Mouse (Mus musculus): ENCODE data around the gene Zdhhc20. TPM values are rescaled to one million over a fixed set of nuclear protein-coding genes. Genes with fewer than 3 reads are reported as not detected.
"Not testable (repeated sequence)": the region's sequence is repeated elsewhere in the genome, so short reads cannot be mapped to it uniquely, and the experiment has no call there.

The Zdhhc20 gene
- polyA plus RNA-seq, 1 experiment from 2014 or later, result 48.9 TPM

DNA sequence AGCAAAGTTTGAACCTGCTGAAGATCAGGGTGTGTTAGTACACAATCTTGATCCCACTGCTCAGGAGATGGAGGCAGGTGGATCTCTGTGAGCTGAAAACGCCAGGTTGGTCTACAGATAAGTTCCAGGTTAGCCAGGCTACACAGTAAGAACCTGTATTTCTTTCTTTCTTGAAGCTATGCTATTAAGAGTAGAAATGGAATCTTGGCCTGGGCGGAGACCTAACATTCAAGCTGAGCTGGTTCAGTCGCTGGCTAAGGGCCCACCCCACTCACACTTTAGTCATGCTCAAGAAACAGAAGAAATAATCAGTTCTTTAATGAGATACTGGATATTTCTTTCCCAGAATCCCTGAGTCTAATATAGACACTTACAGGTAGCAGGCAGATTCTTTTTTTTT is 6.7 kb downstream of the Zdhhc20 start:
- 92% methylated on average over 3 of the region's 3 CpGs for WGBS
- Histone ChIP-seq H3K4me1 (replicated peaks) (peaks cover 33% of the 10 kb centered on the region), H3K27me3 (no peaks in the 10 kb centered on the region), H3K4me2 (no peak overlapping the region), H3K27ac (replicated peaks) (no peak overlapping the region), H3K9me3 (no peaks in the 10 kb centered on the region), H3K36me3 (no peaks in the 10 kb centered on the region), H3K4me3 (no peak overlapping the region), H3K9ac (no peak overlapping the region)
- no peak for ATAC-seq (ENCODE audit: low read depth)

DNA sequence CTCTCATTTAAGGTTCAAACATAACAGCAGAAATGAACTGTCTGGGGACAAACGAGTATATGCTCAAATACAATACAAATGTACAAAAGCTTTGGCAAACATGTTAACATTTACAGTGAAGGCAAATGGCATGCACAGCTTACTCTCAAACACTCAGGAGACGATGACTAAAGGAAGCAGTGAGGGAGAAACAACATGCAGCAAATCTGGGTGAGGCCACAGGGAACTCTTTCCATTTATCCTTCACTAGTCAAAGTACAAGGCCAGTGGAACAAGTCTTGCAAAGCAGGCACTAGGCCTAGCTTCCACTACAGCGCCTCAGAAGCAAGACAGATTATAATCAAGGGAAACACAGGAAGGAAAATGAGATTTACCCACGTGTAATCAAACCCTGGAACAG is 7.4 kb downstream of the Zdhhc20 start:
- no peak overlapping the region for H3K9ac ChIP-seq
- no peaks in the 10 kb centered on the region for H3K27me3 ChIP-seq
- 73% methylated on average over 4 of the region's 4 CpGs for WGBS
- no peaks in the 10 kb centered on the region for H3K9me3 ChIP-seq
- no peak for ATAC-seq (ENCODE audit: low read depth)
- no peaks in the 10 kb centered on the region for H3K36me3 ChIP-seq
- H3K4me2 ChIP-seq, result no peak overlapping the region
- H3K4me1 ChIP-seq (replicated peaks), result peaks cover 27% of the 10 kb centered on the region
- no peak overlapping the region for H3K4me3 ChIP-seq
- no peak overlapping the region for H3K27ac ChIP-seq (replicated peaks)

DNA sequence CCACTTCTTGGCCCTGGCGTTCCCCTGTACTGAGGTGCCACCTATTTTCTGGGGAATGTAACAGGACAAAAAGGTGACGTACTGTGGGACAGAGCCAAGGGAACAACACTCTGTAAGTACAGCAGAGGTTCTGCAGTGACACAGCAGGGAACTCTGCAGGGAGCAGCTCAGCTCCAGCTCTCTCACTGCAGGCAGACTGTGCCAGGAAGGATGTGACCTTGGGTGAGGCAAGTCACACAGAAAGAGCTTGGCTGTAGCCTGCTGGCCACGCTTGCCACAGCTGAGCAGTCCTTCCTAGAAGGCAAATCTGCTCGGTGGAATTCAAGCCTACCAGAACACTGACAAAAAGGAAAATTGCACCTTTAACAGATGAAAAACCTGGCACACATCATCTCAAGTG is 8.3 kb downstream of the Zdhhc20 start:
- Histone ChIP-seq H3K9me3 (no peaks in the 10 kb centered on the region), H3K9ac (no peak overlapping the region), H3K27me3 (no peaks in the 10 kb centered on the region), H3K4me3 (no peak overlapping the region), H3K4me2 (no peak overlapping the region), H3K27ac (replicated peaks) (peak overlapping the region; percentile 14; the same call in 1 of the 2 replicates), H3K36me3 (no peaks in the 10 kb centered on the region), H3K4me1 (replicated peaks) (peaks cover 19% of the 10 kb centered on the region)
- 58% methylated on average over 4 of the region's 4 CpGs for WGBS
- no peak for ATAC-seq (ENCODE audit: low read depth)

DNA sequence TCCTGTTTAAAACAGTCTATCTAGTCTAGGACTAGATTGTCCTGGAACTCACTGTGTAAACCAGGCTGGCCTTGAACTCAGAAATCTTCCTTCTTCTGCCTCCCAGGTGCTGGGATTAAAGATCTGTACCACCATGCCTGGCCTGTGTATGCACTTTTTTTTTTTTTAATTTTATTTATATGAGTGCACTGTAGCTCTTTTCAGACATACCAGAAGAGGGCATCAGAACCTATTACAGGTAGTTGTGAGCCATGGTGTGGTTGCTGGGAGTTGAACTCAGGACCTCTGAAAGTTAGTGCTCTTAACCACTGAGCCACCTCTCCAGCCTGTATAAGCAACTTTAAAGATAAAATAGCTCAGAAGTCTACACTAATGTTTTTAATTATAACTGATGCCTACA is 9.0 kb downstream of the Zdhhc20 start:
- Histone ChIP-seq H3K4me2 (no peak overlapping the region), H3K9me3 (no peaks in the 10 kb centered on the region), H3K36me3 (no peaks in the 10 kb centered on the region), H3K27me3 (no peaks in the 10 kb centered on the region), H3K4me3 (no peak overlapping the region), H3K9ac (no peak overlapping the region), H3K4me1 (replicated peaks) (peaks cover 19% of the 10 kb centered on the region), H3K27ac (replicated peaks) (no peak overlapping the region)
- ATAC-seq (ENCODE audit: low read depth), result no peak

DNA sequence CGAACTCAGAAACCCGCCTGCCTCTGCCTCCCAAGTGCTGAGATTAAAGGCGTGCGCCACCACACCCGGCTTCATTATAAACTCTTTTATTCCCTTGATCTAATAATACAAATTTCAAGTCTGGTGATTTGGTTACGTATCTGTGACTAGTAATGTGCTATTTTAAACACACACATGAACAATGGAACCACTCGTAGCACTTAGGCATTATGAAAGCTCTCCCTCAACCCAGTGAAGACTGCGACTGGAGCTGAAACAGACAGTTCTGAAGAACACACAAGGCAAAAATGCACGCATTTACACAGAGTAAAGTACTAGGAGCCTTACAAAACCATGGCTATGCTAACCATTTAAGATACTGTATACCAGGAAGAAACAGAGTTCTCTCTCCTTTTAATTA is 12.2 kb downstream of the Zdhhc20 start:
- Histone ChIP-seq H3K4me1 (replicated peaks) (peaks cover 13% of the 10 kb centered on the region), H3K36me3 (peaks cover 15% of the 10 kb centered on the region), H3K27me3 (no peaks in the 10 kb centered on the region), H3K27ac (replicated peaks) (no peak overlapping the region), H3K9me3 (no peaks in the 10 kb centered on the region), H3K9ac (no peak overlapping the region), H3K4me3 (no peak overlapping the region), H3K4me2 (no peak overlapping the region)
- 95% methylated on average over 9 of the region's 9 CpGs for WGBS
- no peak for ATAC-seq (ENCODE audit: low read depth)

DNA sequence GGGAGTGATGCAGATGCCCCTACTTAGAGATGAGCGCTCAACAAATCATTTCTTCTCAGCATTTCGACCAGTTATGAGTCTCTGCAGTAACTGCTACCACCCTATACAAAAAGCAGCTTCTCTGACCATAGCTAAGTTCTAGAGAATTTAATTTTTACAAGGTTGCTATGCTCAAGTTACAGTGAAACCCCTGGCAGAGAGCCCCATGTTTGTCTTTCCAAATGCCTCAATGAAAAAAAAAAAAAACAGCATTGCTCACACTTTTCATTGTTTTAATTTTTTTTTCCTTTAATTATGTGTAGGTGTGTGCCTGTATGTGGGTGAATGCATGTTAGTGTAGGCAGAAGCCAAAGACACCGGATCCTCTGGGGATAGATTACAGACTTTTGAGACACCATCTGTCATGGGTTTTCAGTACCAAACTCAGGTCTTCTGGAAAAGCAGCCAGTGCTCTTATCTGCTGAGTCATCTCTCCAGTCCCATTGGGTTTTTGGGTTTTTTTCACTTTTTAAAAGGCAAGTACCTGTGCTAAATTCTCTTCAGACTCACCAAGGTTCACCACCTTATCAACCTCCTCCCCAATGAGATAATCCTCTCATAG is 23.3 kb downstream of the Zdhhc20 start:
- peaks cover 61% of the 10 kb centered on the region for H3K36me3 ChIP-seq

DNA sequence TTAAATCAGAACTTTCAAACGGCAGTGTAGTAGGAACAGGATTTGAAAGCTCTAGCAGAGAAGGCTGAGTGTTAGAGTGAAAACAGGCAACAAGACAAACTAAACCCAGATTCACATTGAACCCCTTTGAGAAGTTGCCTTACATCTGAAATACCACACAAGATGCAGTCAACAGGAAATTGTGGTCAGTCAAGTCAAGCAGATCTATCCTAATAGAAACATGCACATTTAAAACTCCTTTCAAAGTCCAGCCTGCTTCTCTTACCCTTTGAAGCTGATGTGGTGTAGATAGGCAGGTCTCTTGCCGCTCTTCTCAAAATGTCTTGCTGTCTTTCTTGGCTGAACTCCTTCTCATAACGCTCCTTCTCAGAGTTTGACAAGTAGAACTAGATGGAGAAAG is 24.8 kb downstream of the Zdhhc20 start:
- H3K36me3 ChIP-seq, result peaks cover 70% of the 10 kb centered on the region
- H3K4me3 ChIP-seq, result no peak overlapping the region
- ATAC-seq (ENCODE audit: low read depth), result no peak
- no peak overlapping the region for H3K9ac ChIP-seq
- H3K9me3 ChIP-seq, result no peaks in the 10 kb centered on the region
- H3K4me1 ChIP-seq (replicated peaks), result no peaks in the 10 kb centered on the region
- no peaks in the 10 kb centered on the region for H3K27me3 ChIP-seq
- no peak overlapping the region for H3K27ac ChIP-seq (replicated peaks)
- no peak overlapping the region for H3K4me2 ChIP-seq
- 97% methylated on average over 3 of the region's 3 CpGs for WGBS

More for the DNA sequence above, 23.3 kb downstream of the Zdhhc20 start:
- ATAC-seq (ENCODE audit: low read depth), result no peak
- Histone ChIP-seq H3K9ac (no peak overlapping the region), H3K4me3 (no peak overlapping the region), H3K4me2 (no peak overlapping the region), H3K9me3 (no peaks in the 10 kb centered on the region), H3K27me3 (no peaks in the 10 kb centered on the region), H3K27ac (replicated peaks) (no peak overlapping the region), H3K4me1 (replicated peaks) (no peaks in the 10 kb centered on the region)
- 94% methylated on average over 3 of the region's 3 CpGs for WGBS

DNA sequence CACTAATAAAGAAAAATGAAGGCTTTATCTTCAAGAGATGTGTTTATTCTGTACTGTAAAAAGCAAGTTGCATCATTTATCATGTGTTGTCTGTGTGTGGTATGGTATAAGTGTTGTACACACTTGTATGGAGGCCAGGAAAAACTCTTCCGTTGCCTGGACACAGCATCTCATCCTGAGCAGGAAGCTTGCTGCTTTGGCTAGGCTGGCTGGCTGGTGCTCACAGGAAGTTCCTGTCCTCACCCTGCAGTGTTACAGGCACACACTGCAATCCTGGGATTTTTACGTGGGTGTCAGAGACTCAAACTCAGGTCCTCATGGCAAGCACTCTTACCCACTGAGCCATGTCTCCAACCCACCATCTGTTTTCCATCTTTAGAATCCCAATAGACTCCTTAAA is 26.9 kb downstream of the Zdhhc20 start:
- Histone ChIP-seq H3K4me3 (no peak overlapping the region), H3K9me3 (no peaks in the 10 kb centered on the region), H3K27me3 (no peaks in the 10 kb centered on the region), H3K4me2 (no peak overlapping the region), H3K9ac (no peak overlapping the region), H3K4me1 (replicated peaks) (no peaks in the 10 kb centered on the region), H3K36me3 (peaks cover 66% of the 10 kb centered on the region), H3K27ac (replicated peaks) (no peak overlapping the region)
- 88% methylated on average over 2 of the region's 2 CpGs for WGBS
- ATAC-seq (ENCODE audit: low read depth), result no peak

DNA sequence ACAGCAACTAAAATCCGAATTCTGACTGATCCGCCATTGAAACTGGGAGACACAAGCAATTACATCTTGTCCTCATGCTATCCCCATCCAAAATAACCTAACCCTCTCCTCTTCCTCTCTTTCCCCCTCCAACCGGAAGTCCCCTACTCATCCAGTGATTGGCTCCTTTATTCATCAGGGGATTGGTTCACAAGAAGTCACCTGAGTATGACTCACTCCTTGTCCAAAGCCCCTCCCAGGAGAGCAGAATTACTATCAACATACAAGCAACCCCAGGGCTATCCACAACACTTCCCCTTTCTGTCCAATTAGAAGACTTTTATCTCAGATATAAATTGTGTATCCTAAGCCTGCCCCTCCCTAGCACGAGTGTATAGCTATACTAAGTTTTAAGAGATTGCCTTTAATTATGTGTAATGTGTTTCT is 28.1 kb downstream of the Zdhhc20 start:
- WGBS, result 89% methylated on average over 4 of the region's 4 CpGs
- no peak for ATAC-seq (ENCODE audit: low read depth)
- no peaks in the 10 kb centered on the region for H3K27me3 ChIP-seq
- no peak overlapping the region for H3K4me2 ChIP-seq
- no peak overlapping the region for H3K27ac ChIP-seq (replicated peaks)
- H3K9ac ChIP-seq, result no peak overlapping the region
- no peak overlapping the region for H3K4me3 ChIP-seq
- H3K9me3 ChIP-seq, result no peaks in the 10 kb centered on the region
- peaks cover 66% of the 10 kb centered on the region for H3K36me3 ChIP-seq
- H3K4me1 ChIP-seq (replicated peaks), result no peaks in the 10 kb centered on the region

DNA sequence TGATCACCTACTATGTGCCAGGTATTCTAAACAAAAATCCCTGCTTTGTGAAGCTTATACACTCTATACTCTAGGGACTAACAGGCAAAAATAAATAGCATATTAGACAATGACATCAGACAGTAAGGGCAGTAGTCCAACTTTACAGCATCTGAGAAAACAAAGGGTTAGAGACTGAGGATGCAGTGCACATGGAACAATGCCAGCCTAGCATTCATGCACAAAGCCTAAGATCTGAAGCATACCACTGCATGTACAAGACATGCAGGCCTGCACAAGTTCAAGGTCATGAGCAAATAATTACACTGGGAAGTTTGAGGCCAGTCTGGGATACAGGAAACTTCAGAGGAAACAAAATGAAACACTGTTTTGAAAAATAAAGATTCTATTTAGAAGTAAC is 30.6 kb downstream of the Zdhhc20 start:
- H3K27ac ChIP-seq (replicated peaks), result no peak overlapping the region; the same call in 1 of the 2 replicates
- H3K9ac ChIP-seq, result no peak overlapping the region
- no peak overlapping the region for H3K4me2 ChIP-seq
- H3K36me3 ChIP-seq, result peaks cover 60% of the 10 kb centered on the region
- H3K4me1 ChIP-seq (replicated peaks), result no peaks in the 10 kb centered on the region
- no peaks in the 10 kb centered on the region for H3K27me3 ChIP-seq
- H3K9me3 ChIP-seq, result no peaks in the 10 kb centered on the region
- ATAC-seq (ENCODE audit: low read depth), result no peak
- no peak overlapping the region for H3K4me3 ChIP-seq

DNA sequence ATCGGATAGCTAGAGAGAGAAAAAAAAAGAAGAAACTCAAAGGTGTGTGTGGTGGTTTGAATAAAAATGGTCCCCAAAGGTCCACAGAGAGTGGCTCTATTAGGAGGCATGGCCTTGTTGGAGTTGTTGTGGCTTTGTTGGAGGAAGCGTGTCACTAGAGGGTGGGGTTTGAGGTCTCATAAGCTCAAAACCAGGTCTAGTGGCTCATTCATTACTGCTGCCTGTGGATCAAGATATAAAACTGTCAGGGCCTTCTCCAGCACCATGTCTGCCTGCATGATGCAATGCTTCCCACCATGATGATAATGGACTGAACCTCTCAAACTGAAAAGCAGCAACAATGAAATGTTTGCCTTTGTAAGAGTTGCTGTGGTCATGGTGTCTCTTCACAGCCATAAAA is 31.5 kb downstream of the Zdhhc20 start:
- Histone ChIP-seq H3K4me3 (no peak overlapping the region), H3K36me3 (peaks cover 60% of the 10 kb centered on the region), H3K9me3 (no peaks in the 10 kb centered on the region), H3K27me3 (no peaks in the 10 kb centered on the region), H3K9ac (no peak overlapping the region), H3K27ac (replicated peaks) (no peak overlapping the region), H3K4me2 (no peak overlapping the region), H3K4me1 (replicated peaks) (no peaks in the 10 kb centered on the region)
- WGBS, result 94% methylated on average over 2 of the region's 2 CpGs
- ATAC-seq (ENCODE audit: low read depth), result no peak

DNA sequence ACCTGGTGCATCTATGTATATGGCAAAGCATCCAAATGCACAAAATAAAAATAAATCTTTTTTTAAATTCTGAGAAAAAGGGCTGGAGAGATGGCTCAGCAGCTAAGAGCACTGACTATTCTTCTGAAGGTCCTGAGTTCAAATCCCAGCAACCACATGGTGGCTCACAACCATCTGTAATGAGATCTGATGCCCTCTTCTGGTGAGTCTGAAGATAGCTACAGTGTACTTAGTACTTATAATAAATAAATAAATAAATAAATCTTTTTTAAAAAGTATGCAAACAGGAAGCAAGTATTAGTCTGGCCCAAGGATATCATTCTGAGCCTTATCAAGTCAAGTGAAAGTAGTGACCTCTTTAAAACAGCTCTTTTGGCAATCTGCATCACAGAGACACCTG is 34.0 kb downstream of the Zdhhc20 start:
- not testable (repeated sequence) for H3K27ac ChIP-seq (replicated peaks); H3K9ac ChIP-seq; ATAC-seq (ENCODE audit: low read depth); H3K9me3 ChIP-seq; H3K4me2 ChIP-seq; H3K4me1 ChIP-seq (replicated peaks); H3K27me3 ChIP-seq; H3K4me3 ChIP-seq
- H3K36me3 ChIP-seq, result peaks cover 56% of the 10 kb centered on the region

DNA sequence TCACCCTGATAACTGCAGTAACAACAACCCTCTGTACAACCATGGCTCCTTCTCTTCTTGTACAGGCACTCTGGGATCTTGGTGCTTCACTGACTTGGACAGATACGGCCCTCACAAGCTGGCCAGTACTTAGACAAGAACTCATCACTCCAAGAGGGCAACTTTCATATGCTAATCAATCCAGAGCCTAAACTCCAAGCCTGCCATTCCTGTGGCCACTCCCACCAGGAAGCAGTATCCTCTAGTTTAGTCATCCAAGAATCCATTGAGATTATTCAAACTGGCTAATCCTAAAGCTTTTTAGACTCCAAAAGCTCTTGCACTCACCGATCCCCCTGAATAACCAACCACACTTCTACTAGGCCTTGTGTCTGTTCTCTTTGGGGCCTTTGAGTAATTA is 37.1 kb downstream of the Zdhhc20 start:
- H3K4me3 ChIP-seq, result no peak overlapping the region
- H3K9me3 ChIP-seq, result no peaks in the 10 kb centered on the region
- WGBS, result 81% methylated on average over 2 of the region's 2 CpGs
- ATAC-seq (ENCODE audit: low read depth), result no peak
- no peak overlapping the region for H3K9ac ChIP-seq
- H3K4me1 ChIP-seq (replicated peaks), result no peaks in the 10 kb centered on the region
- no peak overlapping the region for H3K4me2 ChIP-seq
- H3K27me3 ChIP-seq, result no peaks in the 10 kb centered on the region
- H3K36me3 ChIP-seq, result peaks cover 64% of the 10 kb centered on the region
- H3K27ac ChIP-seq (replicated peaks), result no peak overlapping the region
